Mouse (Mus musculus): Measurements from ENCODE around the gene Gm11564. TPM values are rescaled to one million over a fixed set of nuclear protein-coding genes. Genes with fewer than 3 reads are reported as not detected.

Gm11564 gene
- total RNA-seq, 2 experiments from 2014 or later, result not detected

Other genes starting within 250 kb of the Gm11564 start
- not detected for gene Krtap3-1, start 249.0 kb downstream of the Gm11564 start, total RNA-seq (2021)
- gene Krtap1-5, start 234.7 kb downstream of the Gm11564 start, total RNA-seq (2021), result not detected
- not detected for gene Krtap1-4, start 232.0 kb downstream of the Gm11564 start, total RNA-seq (2021)
- not detected for gene Krtap1-3, start 224.3 kb downstream of the Gm11564 start, total RNA-seq (2021)
- gene Krtap9-3, start 217.6 kb downstream of the Gm11564 start, total RNA-seq (2021), result not detected
- not detected for gene Gm11938, start 212.4 kb downstream of the Gm11564 start, total RNA-seq (2021)
- gene Gm11937, start 205.5 kb downstream of the Gm11564 start, total RNA-seq (2021), result not detected
- not detected for gene Krtap2-4, start 200.8 kb downstream of the Gm11564 start, total RNA-seq (2021)
- not detected for gene Gm11562, start 195.2 kb downstream of the Gm11564 start, total RNA-seq (2021)
- gene Krtap4-1, start 187.4 kb downstream of the Gm11564 start, total RNA-seq (2021), result not detected
- gene Krtap4-2, start 180.6 kb downstream of the Gm11564 start, total RNA-seq (2021), result not detected
- gene Krtap4-7, start 171.6 kb downstream of the Gm11564 start, total RNA-seq (2021), result not detected
- not detected for gene Gm11555, start 165.4 kb downstream of the Gm11564 start, total RNA-seq (2021)
- gene Gm11563, start 156.7 kb downstream of the Gm11564 start, total RNA-seq (2021), result not detected
- not detected for gene Krtap4-6, start 149.7 kb downstream of the Gm11564 start, total RNA-seq (2021)
- gene Gm14190, start 124.9 kb downstream of the Gm11564 start, total RNA-seq (2021), result not detected
- not detected for gene Gm14180, start 81.4 kb downstream of the Gm11564 start, total RNA-seq (2021)
- gene Gm11595, start 42.8 kb downstream of the Gm11564 start, total RNA-seq (2021), result not detected
- not detected for gene Krtap4-8, start 35.0 kb downstream of the Gm11564 start, total RNA-seq (2021)
- not detected for gene Krtap4-9, start 30.5 kb downstream of the Gm11564 start, total RNA-seq (2021)
- not detected for gene Gm11596, start 22.2 kb downstream of the Gm11564 start, total RNA-seq (2021)
- not detected for gene Gm11569, start 16.7 kb downstream of the Gm11564 start, total RNA-seq (2021)
- gene Gm11554, start 11.2 kb downstream of the Gm11564 start, total RNA-seq (2021), result not detected
- not detected for gene Krtap4-13, start 5.8 kb downstream of the Gm11564 start, total RNA-seq (2021)
- gene 2300003K06Rik, start 22.4 kb upstream of the Gm11564 start, total RNA-seq (2021), result not detected
- gene Krtap4-16, start 35.9 kb upstream of the Gm11564 start, total RNA-seq (2021), result not detected
- not detected for gene Gm11568, start 42.3 kb upstream of the Gm11564 start, total RNA-seq (2021)
- gene Gm11559, start 48.8 kb upstream of the Gm11564 start, total RNA-seq (2021), result not detected
- gene Krtap9-1, start 57.7 kb upstream of the Gm11564 start, total RNA-seq (2021), result not detected
- gene Gm11567, start 63.5 kb upstream of the Gm11564 start, total RNA-seq (2021), result not detected
- gene Krtap31-1, start 92.3 kb upstream of the Gm11564 start, total RNA-seq (2021), result not detected
- not detected for gene Gm11565, start 99.1 kb upstream of the Gm11564 start, total RNA-seq (2021)
- gene Krtap31-2, start 120.6 kb upstream of the Gm11564 start, total RNA-seq (2021), result not detected
- not detected for gene Krtap9-5, start 132.8 kb upstream of the Gm11564 start, total RNA-seq (2021)
- gene Krtap29-1, start 163.4 kb upstream of the Gm11564 start, total RNA-seq (2021), result not detected
- not detected for gene Krtap16-1, start 170.9 kb upstream of the Gm11564 start, total RNA-seq (2021)
- gene Krtap17-1, start 178.3 kb upstream of the Gm11564 start, total RNA-seq (2021), result not detected
- not detected for gene Krt33a, start 200.5 kb upstream of the Gm11564 start, total RNA-seq (2021)
- gene Krt33b, start 214.2 kb upstream of the Gm11564 start, total RNA-seq (2021), result not detected
- gene Krt34, start 225.9 kb upstream of the Gm11564 start, total RNA-seq (2021), result not detected
- not detected for gene Krt31, start 234.9 kb upstream of the Gm11564 start, total RNA-seq (2021)

Data from left cerebral cortex, postnatal 14 days (tissue).